Mouse (Mus musculus) left cerebral cortex, postnatal 25 days (tissue): ENCODE measurements around the gene B4galt2. TPM values are rescaled to one million over a fixed set of nuclear protein-coding genes. Genes with fewer than 3 reads are reported as not detected.

Experiments used
- DNase-seq, 2 experiments: peaks; one replicate each; pipeline ENCODE4 v3.0.0; 2022; ENCODE audit warnings: low spot score in 2 of 2, mixed read lengths in 1 of 2
- intact Hi-C: fragments of 180-260 bp; cut with DNase I; formaldehyde crosslinking; loops from one replicate; pipeline ENCODE4 v1.15.1; 2025
- total RNA-seq, 2 experiments: library from RNA; stranded (reverse); gene quantifications; 2 replicates each; pipeline ENCODE4 v1.2.3; 2021

The B4galt2 gene
- total RNA-seq, 2 experiments from 2014 or later, result 107 to 116 TPM

DNA sequence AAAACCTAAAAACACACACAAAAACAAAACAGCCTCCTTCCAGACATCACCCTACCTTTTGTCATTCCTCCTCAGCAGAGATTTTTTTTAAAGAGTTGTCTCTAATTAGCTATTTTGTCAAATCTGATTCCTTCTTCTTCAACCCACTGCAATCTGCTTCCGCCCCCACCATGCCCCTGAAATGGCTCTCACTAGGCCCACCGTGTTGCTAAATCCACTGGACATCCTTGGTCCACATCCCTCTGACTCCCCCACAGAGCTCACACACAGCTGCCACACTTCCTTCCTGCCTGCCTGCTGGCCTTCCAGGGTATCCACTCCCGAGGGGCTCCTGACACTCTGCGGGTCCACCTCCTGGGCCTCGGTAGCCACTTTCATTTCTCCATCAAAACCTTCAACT lies 4.6 kb downstream of the B4galt2 start:
- peak in 1 of 2 experiments; percentile 79 for DNase-seq
- intact Hi-C loops, result no loop called here

GRCm38 (mm10) chr4:117878301-117878700 lies 5.0 kb downstream of the B4galt2 start:
- no peak for DNase-seq
- intact Hi-C loops, result no loop called here

GRCm38 (mm10) chr4:117873615-117874014 lies 9.7 kb downstream of the B4galt2 start:
- intact Hi-C loops, result no loop called here
- no peak for DNase-seq

DNA sequence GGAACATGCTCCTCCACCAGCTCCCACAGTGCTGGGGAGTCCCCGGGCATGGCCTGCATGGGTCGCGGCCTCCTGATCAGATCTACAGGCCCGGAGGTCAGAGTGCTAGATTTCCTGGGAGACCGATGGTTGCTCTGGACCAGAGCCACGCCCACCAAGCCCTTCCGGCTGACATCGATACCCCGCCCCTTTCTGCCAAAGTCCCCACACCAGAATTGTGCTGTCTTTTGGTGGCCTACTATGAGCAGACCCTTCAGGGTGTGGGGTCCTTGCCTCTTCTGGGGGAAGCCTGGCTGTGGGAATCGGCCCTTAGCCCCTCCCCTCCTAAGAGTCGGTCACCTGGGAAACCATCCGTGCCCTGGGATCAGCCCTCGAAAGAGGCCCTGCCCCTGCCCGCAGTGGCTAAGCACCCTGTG lies 10.8 kb downstream of the B4galt2 start, which contains the start of gene Ccdc24:
Ccdc24 (minus strand) TSS at position 87 of the 416 bp plus-strand sequence.
- no peak for DNase-seq
- intact Hi-C loops, result no loop called here

DNA sequence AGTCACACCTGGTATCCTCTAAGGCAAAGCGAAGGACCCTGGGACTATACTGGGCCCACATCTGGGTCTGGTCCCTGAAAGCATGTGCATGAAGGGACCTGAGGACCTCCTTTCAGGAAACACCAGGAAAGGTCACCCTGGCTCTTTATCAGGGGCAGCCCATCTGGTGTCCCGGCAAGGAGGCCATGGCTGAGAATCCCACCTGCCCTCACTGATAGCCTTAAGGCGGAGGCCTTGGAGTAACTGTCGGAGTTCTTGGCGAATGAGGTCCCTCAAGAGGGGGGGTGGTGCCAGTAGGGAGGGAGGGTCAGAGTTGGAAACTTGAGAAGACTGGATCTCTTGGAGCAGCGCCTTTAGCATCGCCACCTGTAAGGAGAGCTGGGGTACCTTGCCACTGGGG lies 11.5 kb downstream of the B4galt2 start:
- no peak for DNase-seq
- intact Hi-C loops, result no loop called here

- DNase-seq, result no peak
- intact Hi-C loops, result no loop called here
Observed at GRCm38 (mm10) chr4:117870437-117870836, 12.8 kb downstream of the B4galt2 start.

DNA sequence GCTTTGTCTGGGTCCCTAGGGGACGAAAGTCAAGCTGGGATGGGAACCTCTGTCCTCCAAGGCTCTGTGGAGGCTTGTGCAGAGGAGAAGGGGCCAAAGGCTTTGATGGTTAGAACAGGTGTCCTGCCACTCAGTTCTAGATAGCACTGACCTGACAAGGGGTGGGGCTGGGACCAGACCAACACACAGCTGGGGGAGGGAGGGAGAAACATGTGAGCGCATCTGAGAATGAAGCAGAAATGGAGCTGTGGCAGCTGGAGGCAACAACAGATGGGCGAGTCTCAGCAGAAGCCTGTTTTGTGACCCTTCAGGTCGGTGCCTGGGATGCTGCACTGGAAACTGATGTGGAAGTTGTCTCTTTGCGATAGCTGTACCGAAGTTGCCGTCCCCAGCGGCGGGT lies 14.0 kb downstream of the B4galt2 start:
- DNase-seq, result no peak
- intact Hi-C loops, result loop anchor here (5.0 kb wide), 1 partner anchor 57 kb away; no protein-coding TSS in a partner anchor

DNA sequence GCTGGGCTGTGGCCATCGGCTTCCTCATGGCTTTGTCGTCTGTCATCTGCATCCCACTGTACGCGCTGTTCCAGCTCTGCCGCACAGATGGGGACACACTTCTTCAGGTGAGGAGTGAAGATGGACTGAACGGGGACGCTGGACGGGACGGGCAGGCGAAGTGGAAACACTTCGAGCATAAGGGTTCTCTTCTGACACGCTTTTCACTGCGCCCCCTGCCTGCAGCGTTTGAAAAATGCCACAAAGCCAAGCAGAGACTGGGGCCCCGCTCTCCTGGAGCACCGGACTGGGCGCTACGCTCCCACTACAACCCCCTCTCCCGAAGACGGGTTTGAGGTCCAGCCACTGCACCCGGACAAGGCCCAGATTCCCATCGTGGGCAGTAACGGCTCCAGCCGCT lies 15.5 kb downstream of the B4galt2 start:
- intact Hi-C loops, result loop anchor here (2.0 to 5.0 kb wide), 2 partner anchors 39 to 56 kb away; no protein-coding TSS in a partner anchor
- peak in 1 of 2 experiments; percentile 51 for DNase-seq

DNA sequence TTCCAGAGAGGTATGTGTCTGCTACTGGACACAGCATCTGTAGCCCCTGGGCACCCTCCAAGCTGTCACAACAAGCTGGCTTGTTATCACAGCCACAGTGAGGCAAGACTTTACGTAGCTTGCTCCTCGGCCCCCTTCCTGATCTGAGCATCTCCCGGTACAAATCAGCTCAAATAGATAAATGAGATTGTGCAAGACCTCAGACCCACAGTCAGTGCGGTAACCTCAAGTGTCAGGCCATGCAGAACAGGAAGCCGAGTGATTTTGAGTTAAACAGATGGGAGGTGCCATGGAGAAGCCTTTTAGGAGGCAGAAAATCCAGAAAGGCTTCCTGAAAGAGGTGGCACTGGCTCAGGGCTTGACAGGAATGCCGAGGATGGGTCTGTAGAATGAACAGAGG lies 16.3 kb downstream of the B4galt2 start:
- no peak for DNase-seq
- intact Hi-C loops, result loop anchor here (2.0 to 5.0 kb wide), 2 partner anchors 38 to 55 kb away; no protein-coding TSS in a partner anchor

DNA sequence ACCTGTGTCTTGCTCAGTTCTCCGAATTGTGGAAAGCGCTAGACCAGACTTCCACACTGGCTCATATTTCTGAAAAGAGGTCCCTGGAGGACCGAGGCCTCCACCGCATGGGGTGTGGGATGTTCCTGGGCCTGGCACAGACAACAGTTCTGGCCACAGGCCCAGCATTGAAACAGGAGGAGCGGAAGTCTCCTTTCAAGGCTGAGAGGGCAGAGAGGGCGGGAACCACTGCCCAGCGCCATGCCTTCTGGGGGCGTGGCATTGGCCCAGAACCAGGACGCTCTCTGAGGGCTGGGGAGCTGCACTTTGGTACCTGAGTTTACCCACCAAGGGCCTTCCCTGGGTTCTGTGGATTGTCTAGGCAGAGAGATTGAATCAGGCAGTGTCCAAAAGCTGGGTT lies 17.2 kb downstream of the B4galt2 start:
- no peak for DNase-seq
- intact Hi-C loops, result loop anchor here (2.0 to 5.0 kb wide), 2 partner anchors 37 to 54 kb away; no protein-coding TSS in a partner anchor

DNA sequence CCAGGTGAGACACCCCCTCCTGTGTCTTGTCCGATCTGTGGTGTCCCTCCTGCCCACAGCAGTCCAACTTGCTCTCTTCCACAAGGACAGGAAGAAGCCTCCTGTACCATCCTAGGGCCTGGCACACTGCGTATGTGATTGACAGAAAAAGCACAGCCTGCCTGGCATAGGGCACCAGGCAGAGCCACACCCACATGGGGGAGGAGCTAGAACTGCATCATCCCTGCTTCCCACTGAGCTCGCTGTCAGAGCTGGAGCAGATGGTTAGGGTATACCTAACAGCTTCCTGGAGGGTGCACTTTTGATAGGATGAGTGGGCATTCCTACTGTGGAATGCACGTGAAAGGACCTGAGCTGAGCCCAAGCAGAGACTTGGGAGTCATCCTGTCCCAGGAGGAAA lies 20.5 kb downstream of the B4galt2 start:
- intact Hi-C loops, result loop anchor here (2.0 kb wide), 1 partner anchor 28 kb away; the partner anchor contains the start of gene Slc6a9
- DNase-seq, result peak; percentile 60 to 85

- peak in 1 of 2 experiments; percentile 73 for DNase-seq
- intact Hi-C loops, result no loop called here
Observed at GRCm38 (mm10) chr4:117860570-117860969, 22.7 kb downstream of the B4galt2 start.

- intact Hi-C loops, result no loop called here
- peak in 1 of 2 experiments; percentile 57 for DNase-seq
Observed at GRCm38 (mm10) chr4:117858794-117859193, 24.5 kb downstream of the B4galt2 start.

DNA sequence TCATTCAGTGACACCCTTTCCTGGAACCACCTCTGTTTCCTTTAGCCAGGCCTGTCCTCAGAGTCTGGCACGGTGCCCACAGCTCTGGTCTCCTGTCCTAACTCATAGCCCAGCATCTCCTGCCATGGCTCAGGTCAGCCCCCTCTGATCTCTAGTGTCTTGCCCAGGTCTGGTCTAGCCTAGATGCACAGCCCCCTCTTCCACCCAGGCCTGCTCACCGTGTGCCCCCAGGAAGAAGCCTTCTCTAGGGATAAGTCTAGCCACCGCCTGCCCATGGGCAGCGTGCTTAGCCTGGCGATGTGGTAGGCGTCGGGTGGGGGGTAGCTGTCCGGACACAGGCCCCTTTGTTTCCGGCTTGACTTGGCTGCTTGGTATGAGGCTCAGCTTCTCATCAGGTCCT lies 28.1 kb downstream of the B4galt2 start:
- no peak for DNase-seq
- intact Hi-C loops, result no loop called here

DNA sequence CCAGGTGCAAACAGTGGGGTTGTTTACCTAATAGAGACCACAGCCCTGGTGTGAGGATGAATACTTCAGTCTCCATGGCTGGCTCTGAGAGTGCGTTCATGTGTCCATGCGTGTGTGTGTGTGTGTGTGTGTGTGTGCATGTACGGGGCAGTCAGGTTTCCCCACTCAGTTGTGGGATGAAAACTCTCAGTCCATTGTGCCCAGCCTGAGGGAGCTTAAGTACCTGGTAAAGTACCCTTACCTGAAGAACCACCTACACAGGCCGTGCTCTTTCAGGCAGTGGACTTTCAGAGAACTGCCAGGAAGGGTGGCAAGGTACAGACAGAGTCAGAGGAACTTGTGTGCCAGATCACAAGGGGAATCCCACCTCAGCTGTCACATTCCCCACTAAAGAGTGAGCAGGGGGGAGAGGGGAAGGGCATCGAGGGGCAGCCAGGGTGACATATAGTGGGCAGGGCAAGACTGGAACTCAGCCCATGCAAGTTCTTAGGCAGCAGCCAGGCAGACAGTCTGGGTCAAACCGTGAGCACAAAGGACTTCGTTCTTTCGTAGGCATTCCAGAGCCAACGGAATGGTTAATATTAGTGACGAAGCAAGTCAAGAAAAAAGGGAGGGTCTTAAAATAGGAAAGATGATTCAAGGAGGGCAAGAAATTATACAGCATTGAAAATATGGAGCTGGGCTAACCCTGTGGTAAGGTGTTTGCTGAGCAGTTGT lies 31.0 kb downstream of the B4galt2 start:
- no peak for DNase-seq

DNA sequence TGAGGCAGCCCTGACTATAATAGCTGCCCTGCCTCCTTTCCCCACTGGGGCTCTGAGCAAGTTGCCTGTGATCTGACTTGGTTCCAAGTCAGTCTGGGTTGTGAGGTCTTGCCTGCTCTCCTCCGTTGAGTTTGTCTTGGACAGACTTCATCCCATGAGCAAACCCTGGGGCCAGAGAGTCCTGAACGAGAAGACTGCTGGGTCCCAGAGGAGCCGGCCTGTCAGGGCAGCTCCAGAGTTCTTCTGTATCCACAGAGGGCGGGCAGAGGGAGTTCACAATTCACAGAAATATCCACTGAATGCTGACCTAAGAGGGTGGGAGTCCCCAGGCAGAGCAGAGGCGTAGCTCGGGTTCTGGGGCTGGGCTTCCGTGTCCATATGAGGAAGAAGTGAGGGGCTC lies 32.4 kb downstream of the B4galt2 start:
- intact Hi-C loops, result no loop called here
- DNase-seq, result no peak

More for the DNA sequence above, 31.0 kb downstream of the B4galt2 start:
- intact Hi-C loops, result no loop called here

DNA sequence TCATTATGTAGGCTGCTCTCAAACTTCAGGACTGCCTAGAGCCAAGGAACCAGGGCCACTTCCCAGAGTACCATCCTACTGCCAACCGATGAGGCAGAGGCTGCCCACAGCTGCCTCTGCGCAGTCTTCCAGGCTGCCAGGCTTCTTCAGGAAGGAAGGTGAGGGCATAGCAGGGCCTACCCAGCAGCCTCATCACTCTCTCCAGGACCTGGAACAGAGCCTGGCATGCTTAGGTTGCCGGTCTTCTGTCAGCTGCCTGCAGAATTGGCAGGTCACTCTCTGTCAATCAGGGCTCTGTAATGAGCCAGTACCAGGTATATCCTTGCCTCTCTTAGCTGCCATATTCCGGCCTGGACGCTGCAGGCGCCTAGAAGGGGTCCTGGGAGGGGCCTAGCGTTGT lies 33.1 kb downstream of the B4galt2 start:
- DNase-seq, result no peak
- intact Hi-C loops, result no loop called here

DNA sequence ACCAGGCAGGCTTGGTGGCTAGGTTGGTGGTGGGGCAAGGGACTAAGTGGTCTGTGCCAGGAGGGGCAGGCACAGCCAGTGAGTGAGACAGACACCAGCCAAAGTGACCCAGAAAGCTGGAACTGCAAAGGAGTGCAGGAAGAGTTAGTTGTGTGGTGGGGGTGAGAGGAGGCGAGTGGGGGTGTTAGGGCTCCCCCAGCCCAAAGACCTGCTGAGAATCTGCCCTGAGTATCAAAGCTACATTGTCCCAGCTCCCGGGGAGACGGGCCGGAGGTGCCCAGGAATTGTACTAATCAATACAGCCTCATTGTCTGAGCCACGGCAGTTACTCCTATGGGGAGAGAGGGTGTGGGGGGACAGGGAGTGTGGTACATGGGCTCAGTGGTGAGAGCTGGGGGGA lies 33.8 kb downstream of the B4galt2 start:
- DNase-seq, result no peak
- intact Hi-C loops, result no loop called here

DNA sequence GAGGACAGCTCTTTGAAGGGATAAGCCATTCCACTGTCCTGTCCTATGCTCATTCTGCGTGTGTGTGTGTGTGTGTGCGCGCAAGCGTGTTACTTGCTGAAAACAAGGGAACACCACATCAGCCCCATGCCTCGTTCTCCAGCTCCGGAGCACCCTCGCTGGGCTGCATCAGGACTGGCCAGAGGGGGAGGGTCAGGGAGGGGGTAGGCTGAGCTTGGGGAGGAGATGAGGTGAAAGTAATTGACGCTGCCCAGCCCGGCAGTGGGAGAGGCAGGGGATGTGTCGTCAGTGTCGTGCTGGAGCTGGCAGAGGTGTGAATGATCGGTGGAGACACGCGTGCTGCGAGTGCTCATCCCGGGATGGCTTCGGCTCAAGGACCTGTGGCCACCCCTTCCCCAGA lies 34.2 kb downstream of the B4galt2 start:
- intact Hi-C loops, result no loop called here
- no peak for DNase-seq

DNA sequence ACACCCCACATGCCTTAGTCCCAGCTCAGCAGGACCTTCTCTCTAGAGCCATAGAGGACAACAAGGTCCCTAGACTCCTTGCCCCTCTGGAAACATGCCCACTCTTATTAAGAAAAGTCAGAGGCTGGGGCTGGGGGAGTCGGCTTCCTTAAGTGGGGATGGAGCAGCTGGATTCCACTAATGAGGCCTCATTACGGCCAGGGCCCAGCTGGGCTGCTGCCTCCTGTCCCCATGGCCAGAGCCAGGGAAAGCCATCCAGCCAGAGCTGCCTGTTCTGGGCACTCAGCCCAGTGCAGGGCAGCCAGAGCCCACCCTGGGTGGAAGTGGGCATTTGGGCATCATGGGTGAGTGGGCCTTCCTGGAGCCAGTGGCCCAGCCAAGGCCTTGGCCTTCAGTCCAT lies 36.3 kb downstream of the B4galt2 start:
- DNase-seq, result peak; percentile 45 to 48
- intact Hi-C loops, result no loop called here

DNA sequence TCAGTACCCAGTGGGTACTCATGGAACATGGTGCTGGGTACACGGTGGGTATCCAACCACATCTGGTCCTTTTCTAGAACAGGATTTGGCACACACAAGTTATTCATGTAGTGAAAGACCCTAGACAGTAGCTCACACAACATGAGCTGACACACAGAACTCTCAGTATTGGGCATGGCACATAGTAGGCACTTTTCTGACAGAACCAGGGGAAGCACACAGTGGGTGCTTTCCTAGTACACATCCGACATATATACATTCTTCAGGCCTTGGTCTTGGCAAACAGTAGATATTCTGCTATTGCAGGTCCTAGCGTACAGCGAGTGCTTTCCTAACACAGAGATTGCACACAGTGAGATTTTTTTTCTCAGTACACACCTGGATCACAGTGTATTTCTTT lies 37.0 kb downstream of the B4galt2 start:
- no peak for DNase-seq
- intact Hi-C loops, result no loop called here
